Mouse (Mus musculus) left cerebral cortex, postnatal 25 days (tissue): ENCODE results near the gene Arhgef10l. TPM values are rescaled to one million over a fixed set of nuclear protein-coding genes. Genes with fewer than 3 reads are reported as not detected.
"Not testable (repeated sequence)": the region's sequence is repeated elsewhere in the genome, so short reads cannot be mapped to it uniquely, and the experiment has no call there.

Experiments used
- DNase-seq, 2 experiments: peaks; one replicate each; pipeline ENCODE4 v3.0.0; 2022; ENCODE audit warnings: low spot score in 2 of 2, mixed read lengths in 1 of 2
- intact Hi-C: fragments of 180-260 bp; cut with DNase I; formaldehyde crosslinking; loops from one replicate; pipeline ENCODE4 v1.15.1; 2025
- total RNA-seq, 2 experiments: library from RNA; stranded (reverse); gene quantifications; 2 replicates each; pipeline ENCODE4 v1.2.3; 2021

Gene Arhgef10l
- total RNA-seq, 2 experiments from 2014 or later = 53.2 to 57.9 TPM

- intact Hi-C loops = loop anchor here (1.0 kb wide), 2 partner anchors 81 to 86 kb away; no protein-coding TSS in a partner anchor
- DNase-seq = no peak
Measured at GRCm38 (mm10) chr4:140592990-140593770, 72.6 kb downstream of the Arhgef10l start.

GRCm38 (mm10) chr4:140592217-140592759, 73.5 kb downstream of the Arhgef10l start:
- DNase-seq = peak; percentile 70 to 79
- intact Hi-C loops = loop anchor here (1.0 kb wide), 2 partner anchors 82 to 87 kb away; no protein-coding TSS in a partner anchor

DNA sequence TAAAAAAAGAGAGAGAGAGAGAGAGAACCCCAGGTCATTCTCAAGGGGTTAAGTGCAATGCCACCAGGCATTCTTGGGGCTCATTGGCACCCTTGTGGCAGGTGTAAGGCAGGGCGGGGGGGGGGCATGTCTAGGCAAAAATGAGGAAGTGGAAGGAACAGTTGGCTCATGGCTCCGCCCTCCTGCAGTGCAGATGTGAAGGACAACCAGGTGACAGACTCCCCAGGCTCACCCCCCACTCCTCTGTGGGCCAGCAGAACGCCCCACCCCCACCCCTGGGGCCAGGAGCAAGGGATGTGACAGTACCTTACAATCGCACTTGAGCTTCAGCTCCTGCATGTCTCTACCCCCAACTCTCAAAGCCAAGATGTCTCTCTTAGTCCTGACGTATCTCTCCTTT, 79.3 kb downstream of the Arhgef10l start:
- no peak for DNase-seq

DNA sequence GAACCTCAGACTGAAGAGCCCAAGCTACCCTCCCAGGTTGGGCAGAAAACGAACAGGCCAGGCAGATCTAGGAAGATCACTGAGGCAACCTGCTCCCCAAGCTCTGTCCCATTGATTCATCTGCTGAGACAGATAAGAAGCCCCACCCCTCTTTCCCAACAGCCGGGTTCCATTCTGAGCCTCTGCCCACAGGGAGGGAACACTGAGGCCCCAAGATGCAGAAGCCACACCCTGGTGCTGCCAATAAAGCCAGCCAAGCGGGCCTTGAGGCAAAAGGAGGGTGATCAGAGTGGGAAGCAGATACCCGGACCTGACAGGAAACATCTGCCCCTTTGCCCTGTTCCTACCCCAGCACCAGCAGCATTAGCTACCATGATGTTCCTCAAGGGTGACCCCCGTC, 81.6 kb downstream of the Arhgef10l start:
- intact Hi-C loops = no loop called here
- no peak for DNase-seq

More for the DNA sequence above, 79.3 kb downstream of the Arhgef10l start:
- intact Hi-C loops = no loop called here

GRCm38 (mm10) chr4:140582390-140583088, 83.3 kb downstream of the Arhgef10l start:
- intact Hi-C loops = no loop called here
- DNase-seq = no peak

DNA sequence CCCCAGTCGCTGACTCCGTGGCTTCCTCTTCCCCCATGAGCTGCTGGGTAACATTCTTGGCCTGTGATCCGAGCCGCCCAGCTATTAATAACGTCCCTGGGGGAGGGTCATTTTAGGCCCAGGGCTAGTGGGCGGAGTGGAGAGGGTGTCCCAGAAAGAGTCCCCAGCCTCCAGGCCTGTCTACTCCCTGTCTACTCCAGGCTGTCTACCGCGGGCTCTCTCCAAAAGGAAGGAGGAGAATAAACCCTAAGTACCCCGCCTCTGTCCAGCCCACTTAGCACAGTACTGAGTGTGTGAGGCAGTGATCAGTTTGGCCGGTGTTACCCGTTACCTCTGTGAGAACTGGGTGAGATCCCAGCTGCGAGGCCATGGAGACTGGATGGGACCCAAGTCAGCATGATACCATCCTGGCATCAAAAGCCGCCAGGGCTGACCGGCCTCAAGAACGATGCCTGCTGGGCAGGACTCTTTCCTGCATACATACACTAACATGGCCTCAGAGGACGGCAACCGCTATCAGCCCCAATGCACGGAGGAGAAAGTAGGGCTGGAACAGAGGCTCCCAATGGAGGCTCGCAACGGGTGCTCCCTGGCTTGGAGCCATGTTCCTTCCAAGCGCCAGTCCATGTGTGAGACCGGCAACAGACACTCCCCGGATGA, 84.0 kb downstream of the Arhgef10l start:
- intact Hi-C loops = no loop called here
- peak in 1 of 2 experiments; percentile 29 for DNase-seq

DNA sequence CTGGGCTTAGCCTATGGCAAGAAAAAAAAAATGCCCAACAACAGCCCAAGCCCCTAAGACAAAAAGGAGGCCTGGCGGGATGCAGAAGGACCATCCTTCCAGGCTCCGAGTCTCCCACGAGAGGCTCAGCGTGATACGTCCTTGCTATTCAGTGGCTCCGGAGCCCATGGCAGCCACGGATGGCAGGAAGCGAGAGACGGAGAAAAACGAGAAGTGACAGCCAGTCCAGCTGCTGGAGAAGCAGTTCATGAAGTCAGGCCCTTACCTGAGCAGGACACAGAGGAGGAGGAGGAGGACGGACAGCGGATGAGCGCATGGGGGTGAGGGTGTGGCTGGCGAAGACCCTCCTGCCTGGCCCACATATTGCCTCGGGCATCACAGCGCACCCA, 84.5 kb downstream of the Arhgef10l start:
- no peak for DNase-seq
- intact Hi-C loops = no loop called here

GRCm38 (mm10) chr4:140580866-140581265, 84.9 kb downstream of the Arhgef10l start:
- no peak for DNase-seq
- intact Hi-C loops = no loop called here

DNA sequence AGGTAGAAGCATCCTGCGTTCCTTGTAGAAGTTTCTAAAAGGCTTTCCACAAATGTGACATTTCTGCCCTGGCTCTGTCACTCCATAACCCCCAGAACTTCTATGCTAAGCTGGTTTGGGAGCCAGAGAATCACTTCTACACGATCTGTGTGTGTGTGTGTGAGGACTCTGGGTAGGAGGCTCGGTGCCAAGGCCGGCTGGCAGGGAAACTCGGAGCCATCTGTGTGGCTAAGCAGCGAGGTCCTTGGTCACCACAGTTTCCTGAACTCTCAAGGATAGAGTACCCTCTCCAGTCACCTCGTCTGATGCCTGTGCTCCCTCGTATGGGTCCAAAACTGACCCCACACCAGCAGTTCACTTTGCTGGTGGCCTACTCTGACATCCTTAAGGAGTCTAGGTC, 86.2 kb downstream of the Arhgef10l start:
- DNase-seq = no peak
- intact Hi-C loops = no loop called here

- no peak for DNase-seq
- intact Hi-C loops = no loop called here
Measured at GRCm38 (mm10) chr4:140579149-140579548, 86.7 kb downstream of the Arhgef10l start.

- intact Hi-C loops = no loop called here
- DNase-seq = peak in 1 of 2 experiments; percentile 70
Measured at GRCm38 (mm10) chr4:140576628-140577027, 89.2 kb downstream of the Arhgef10l start.

DNA sequence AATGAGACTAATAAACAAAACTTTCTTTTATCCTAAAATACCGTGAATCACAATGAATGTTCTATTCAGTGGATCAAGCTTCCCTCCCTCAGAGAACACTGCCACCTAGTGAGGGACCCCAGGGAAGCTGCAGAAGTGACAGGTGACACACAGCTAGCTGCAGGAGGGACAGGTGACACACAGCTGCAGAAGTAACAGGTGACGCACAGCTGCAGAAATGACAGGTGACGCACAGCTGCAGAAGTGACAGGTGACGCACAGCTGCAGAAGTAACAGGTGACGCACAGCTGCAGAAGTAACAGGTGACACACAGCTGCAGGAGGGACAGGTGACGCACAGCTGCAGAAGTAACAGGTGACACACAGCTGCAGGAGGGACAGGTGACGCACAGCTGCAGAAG, 90.9 kb downstream of the Arhgef10l start:
- DNase-seq, intact Hi-C loops: not testable (repeated sequence)

- intact Hi-C loops = no loop called here
- DNase-seq = peak in 1 of 2 experiments; percentile 40
Measured at GRCm38 (mm10) chr4:140572376-140572775, 93.4 kb downstream of the Arhgef10l start.

DNA sequence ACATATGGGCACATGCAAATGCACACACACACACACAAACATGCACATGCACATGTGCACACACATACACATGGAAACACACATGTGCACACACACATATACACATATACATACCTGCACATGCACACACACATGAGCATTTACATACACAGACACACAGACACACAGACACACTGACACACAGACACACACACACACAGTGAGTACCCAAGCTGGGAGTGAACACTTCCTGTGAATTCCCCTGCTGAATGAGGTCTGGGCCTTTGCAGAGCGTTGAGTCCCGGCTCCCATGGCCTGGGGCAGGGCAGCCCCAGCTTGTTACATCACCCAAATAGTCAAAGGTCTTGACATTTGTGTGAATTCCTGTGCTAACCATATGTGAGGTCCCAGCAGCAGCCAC, 96.4 kb downstream of the Arhgef10l start:
- DNase-seq = no peak
- intact Hi-C loops = no loop called here

DNA sequence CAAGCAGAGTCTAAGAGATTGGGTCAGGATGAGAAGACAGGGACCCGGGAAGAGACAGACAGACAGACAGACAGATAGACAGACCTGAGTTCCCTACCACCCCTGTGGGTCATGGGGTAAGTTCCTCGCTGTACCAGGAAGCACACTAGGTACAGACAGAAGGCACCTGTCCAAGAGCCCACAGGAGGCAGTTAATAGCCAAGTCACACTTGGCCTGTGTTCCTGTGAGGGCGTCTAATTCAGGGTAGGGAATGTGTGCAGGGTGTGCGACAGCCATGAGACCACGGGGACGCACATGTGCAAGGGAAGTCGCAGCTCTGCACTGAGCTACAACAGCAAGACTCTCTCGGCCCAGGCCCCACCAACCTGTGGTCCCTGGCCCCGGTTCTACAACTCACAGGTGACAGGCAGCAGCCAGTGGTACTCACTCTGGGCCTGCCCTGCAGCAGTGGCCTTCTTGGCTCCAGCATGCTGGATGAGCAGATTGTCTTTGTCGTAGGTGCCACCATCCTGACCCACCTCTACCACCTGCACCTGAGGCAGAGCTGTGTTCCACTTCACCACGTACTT, 97.8 kb downstream of the Arhgef10l start:
- intact Hi-C loops = no loop called here
- DNase-seq = no peak

GRCm38 (mm10) chr4:140566785-140567184, 99.0 kb downstream of the Arhgef10l start:
- intact Hi-C loops = no loop called here
- DNase-seq = peak in 1 of 2 experiments; percentile 19

GRCm38 (mm10) chr4:140564459-140564858, 101.4 kb downstream of the Arhgef10l start:
- not testable (repeated sequence) for DNase-seq

DNA sequence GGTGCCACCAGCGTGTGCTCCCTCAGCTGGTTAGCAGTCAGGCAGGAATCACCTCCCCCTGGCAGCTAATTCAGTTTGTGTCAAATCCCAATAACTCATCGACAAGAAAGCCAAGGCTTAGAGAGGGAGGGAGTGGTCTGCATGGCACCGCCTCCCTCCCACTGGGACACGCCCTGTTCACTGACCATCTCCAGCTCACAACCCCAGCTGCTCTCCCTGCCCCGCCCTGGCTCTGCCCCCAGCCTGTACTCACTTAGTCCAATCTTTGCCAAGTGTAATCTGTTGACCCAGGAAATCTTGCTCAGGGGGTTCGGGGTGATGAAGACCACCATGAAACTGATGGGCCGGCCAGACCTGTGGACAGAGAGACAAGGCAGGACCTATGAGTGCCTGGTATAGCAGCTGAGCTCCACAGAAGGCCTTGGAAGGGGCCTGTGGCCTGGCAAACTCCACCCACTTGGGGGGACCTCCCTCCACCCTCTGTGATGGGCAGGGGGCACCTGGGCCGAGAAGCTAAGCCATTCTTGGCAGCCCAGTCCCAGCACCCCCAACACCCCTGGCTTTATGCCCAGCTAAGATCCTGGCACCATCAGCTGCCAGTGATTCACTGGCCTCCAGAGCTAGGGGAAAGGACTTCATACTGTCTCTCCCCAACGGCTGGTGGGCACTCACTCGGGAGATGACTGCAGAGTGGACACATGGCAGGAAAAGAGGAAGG, 103.2 kb downstream of the Arhgef10l start:
- intact Hi-C loops = no loop called here
- no peak for DNase-seq

More at GRCm38 (mm10) chr4:140564459-140564858, 101.4 kb downstream of the Arhgef10l start:
- intact Hi-C loops = not testable (repeated sequence)

DNA sequence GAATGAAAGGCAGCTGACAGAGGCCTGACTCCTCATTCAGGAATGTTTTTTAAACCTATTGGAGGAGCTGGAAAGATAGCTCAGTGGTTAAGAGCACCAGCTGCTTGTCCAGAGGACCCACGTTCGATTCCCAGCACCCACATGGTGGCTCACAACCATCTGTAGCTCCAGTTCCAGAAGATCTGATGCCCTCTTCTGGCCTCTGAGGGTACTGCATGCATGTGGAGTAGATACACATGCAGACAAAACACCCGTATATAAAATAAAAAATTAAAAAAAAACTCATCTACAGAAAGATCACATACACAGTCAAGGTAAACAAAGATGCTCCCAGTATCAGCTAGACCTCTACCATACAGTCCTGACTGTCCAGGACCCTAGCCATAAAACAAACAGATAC, 104.1 kb downstream of the Arhgef10l start:
- intact Hi-C loops = no loop called here
- DNase-seq = no peak
